Mouse (Mus musculus) stomach, postnatal 0 days (tissue): ENCODE results near the gene St7. TPM values are rescaled to one million over a fixed set of nuclear protein-coding genes. Genes with fewer than 3 reads are reported as not detected.

Source experiments
- ATAC-seq: fragments of 200-750 bp; cut with Nextera tagmentation; 2 replicates; pipeline ENCODE4 v1.8.0; 2017; ENCODE audit not compliant: low FRiP score, low TSS enrichment
- DNase-seq: peaks from one replicate; pipeline ENCODE4 v3.0.0-alpha.2; 2016; ENCODE audit warnings: low spot score
- H3K27ac ChIP-seq: fragments of 300-500 bp; sonication (generic); replicated peaks from 2 replicates; pipeline ENCODE4 v1.5.1; 2014; ENCODE audit warnings: mild to moderate bottlenecking, control low read depth
- H3K27me3 ChIP-seq: fragments of 300-500 bp; sonication (generic); 2 replicates; pipeline ENCODE4 v1.6.1; 2014; ENCODE audit warnings: low read length; ENCODE audit not compliant: control insufficient read depth, insufficient read depth
- H3K36me3 ChIP-seq: fragments of 300-500 bp; sonication (generic); 2 replicates; pipeline ENCODE4 v1.6.1; 2014; ENCODE audit warnings: low read length, mixed read lengths; ENCODE audit not compliant: control insufficient read depth, insufficient read depth
- H3K4me1 ChIP-seq: fragments of 300-500 bp; sonication (generic); replicated peaks from 2 replicates; pipeline ENCODE4 v1.6.1; 2014; ENCODE audit warnings: antibody characterized with exemption; ENCODE audit not compliant: control insufficient read depth, insufficient read depth
- H3K4me2 ChIP-seq: fragments of 300-500 bp; sonication (generic); replicated peaks from 2 replicates; pipeline ENCODE4 v1.6.1; 2014; ENCODE audit warnings: low read depth, mild to moderate bottlenecking, control low read depth, moderate library complexity
- H3K4me3 ChIP-seq: fragments of 300-500 bp; sonication (generic); 2 replicates; pipeline ENCODE4 v1.5.1; 2014; ENCODE audit warnings: low read depth, low read length, control low read depth
- H3K9ac ChIP-seq: fragments of 300-500 bp; sonication (generic); 2 replicates; pipeline ENCODE4 v1.6.1; 2014; ENCODE audit warnings: mild to moderate bottlenecking, low read length, control low read depth, mixed read lengths
- H3K9me3 ChIP-seq: fragments of 300-500 bp; sonication (generic); 2 replicates; pipeline ENCODE4 v1.6.1; 2016; ENCODE audit warnings: low read length; ENCODE audit not compliant: control insufficient read depth
- CTCF ChIP-seq: IDR thresholded peaks from 2 replicates; pipeline ENCODE4 v1.5.1; 2016; ENCODE audit warnings: antibody characterized with exemption, low read depth, mild to moderate bottlenecking, moderate library complexity
- EP300 ChIP-seq: optimal IDR thresholded peaks from 2 replicates; pipeline ENCODE3; 2016; ENCODE audit warnings: antibody characterized with exemption
- WGBS: fragments of 180-500 bp; shearing (Covaris S2); extraction: QIAGEN DNeasy Blood & Tissue Kit; methylation state at CpG from one replicate; pipeline ENCODE4 v1.1.7; 2014; 5-methylcytosine and 5-hydroxymethylcytosine counted together
- polyA plus RNA-seq: library from polyadenylated mRNA; unstranded; fragments of >200 nt; fragmentation: Nextera tagmentation; extraction: Ambion mirVana; gene quantifications from 2 replicates; pipeline ENCODE4 v1.2.1, GENCODE M21; 2015

The St7 gene
- polyA plus RNA-seq, 1 experiment from 2014 or later, result 12.5 TPM

DNA sequence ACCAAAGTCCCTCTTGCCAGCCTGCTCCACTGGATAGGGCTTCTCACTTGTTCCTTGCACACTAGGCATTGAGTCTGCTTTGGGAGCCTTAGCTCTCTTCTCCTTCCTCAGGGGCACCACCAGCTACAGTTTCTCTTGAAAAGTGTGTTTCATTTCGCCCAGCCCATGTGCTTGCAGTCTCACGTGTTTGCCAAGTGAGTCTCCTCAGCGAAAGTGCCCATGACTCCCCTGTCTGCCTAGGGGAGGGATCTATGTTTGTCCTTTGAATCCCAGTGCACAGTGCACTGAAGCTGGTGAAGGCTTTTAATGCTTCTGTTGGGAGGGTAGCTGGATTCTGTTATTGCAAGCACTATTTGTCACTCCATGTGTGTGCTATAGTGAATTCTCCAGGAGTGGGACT is 79.8 kb downstream of the St7 start:
- WGBS, result 47% methylated on average over 3 of the region's 3 CpGs
- H3K27ac ChIP-seq, result no peak overlapping the region
- TF ChIP-seq CTCF, result no peak
- TF ChIP-seq EP300, result no peak
- H3K9ac ChIP-seq, result no peak overlapping the region
- no peak for ATAC-seq
- H3K27me3 ChIP-seq, result no peaks in the 10 kb centered on the region
- no peaks in the 10 kb centered on the region for H3K36me3 ChIP-seq
- DNase-seq, result peak; percentile 16
- H3K4me2 ChIP-seq, result no peak overlapping the region
- H3K4me3 ChIP-seq, result no peak overlapping the region
- H3K4me1 ChIP-seq, result no peaks in the 10 kb centered on the region
- H3K9me3 ChIP-seq, result no peaks in the 10 kb centered on the region

DNA sequence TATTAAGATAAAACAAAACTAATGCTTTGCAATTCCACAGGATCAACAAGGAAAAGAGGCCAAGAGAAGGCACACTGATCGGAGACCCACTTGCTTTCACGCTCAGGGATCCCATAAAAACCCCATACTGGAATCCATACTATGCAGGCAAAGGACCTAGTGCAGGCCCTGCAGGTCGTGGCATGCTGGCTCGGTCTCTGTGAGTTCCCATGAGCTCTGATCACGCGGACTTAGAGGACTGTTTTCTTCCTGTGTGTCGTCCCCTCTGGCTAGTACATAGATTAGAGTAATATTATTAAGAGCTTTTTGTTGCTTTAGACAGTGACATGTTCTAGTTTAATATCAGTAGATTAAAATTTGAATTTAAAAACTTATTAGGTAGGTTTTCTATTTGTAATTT is 83.3 kb downstream of the St7 start:
- WGBS, result 73% methylated on average over 7 of the region's 7 CpGs
- Histone ChIP-seq H3K9ac (no peak overlapping the region), H3K9me3 (no peaks in the 10 kb centered on the region), H3K4me1 (no peaks in the 10 kb centered on the region), H3K27ac (no peak overlapping the region), H3K27me3 (no peaks in the 10 kb centered on the region), H3K4me2 (no peak overlapping the region), H3K36me3 (no peaks in the 10 kb centered on the region), H3K4me3 (no peak overlapping the region)
- TF ChIP-seq CTCF, result no peak
- no peak for TF ChIP-seq EP300
- DNase-seq (no peak), ATAC-seq (no peak)

DNA sequence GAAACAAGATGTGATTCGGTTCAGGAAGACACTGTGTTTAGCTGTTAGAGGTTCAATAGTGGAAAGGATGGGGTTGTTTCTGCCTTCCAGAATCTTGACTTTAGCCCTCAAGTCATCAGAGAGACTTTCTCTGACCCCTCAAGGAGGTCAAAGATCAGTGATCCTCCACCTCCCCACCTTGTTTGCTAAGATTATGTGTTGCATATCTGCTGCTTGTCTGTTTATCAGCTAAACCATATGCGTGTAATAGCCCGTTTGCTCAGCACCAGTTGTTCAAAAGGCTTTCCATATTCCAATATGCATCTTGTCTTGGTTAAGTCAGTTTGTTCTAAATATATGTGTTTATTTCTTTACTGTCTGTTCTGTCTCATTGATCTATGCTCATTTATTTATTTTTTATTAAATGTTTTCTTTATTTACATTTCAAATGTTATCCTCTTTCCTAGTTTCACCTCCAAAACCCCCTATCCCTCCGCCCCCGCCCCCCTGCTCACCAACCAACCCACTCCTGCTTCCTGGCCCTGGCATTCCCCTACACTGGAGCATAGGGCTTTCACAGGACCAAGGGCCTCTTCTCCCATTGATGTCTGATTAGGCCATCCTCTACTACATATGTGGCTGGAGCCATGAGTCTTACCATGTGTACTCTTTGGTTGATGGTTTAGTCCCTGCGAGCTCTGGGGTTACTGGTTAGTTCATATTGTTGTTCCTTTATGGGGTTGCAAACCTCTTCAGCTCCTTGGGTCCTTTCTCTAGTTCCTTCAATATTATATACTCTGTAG is 84.5 kb downstream of the St7 start:
- H3K27me3 ChIP-seq, result no peaks in the 10 kb centered on the region
- no peaks in the 10 kb centered on the region for H3K9me3 ChIP-seq
- TF ChIP-seq CTCF, result no peak
- no peak for TF ChIP-seq EP300
- no peak overlapping the region for H3K9ac ChIP-seq
- H3K4me2 ChIP-seq, result no peak overlapping the region
- H3K27ac ChIP-seq, result no peak overlapping the region
- 86% methylated on average over 6 of the region's 6 CpGs for WGBS
- H3K36me3 ChIP-seq, result no peaks in the 10 kb centered on the region
- no peak for DNase-seq
- no peaks in the 10 kb centered on the region for H3K4me1 ChIP-seq
- ATAC-seq, result no peak
- no peak overlapping the region for H3K4me3 ChIP-seq

DNA sequence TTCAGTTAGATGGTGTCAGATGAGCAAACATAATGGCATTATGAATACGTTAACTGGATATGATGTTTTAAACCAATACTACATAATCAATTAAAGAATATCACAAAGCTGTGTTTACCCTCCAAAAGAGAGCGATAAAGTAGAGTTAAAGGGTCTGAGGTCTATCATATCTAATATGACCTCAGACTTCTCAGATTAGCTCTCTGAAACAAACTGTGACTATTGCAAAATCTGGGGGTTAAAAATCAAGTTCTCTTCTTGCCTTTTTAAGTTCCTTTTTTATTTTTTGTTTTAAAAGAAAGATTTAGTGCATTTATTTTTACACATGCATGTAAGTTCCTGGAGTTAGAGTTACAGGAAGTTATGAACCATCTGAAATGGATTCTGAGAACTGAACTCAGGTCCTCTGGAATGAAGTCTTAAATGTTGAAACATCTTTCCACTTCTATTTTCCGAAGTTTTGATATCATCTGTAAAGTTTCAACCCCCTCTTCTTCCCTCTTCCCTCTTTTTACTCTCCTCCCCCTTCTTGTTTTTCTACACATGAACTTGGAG is 86.0 kb downstream of the St7 start:
- no peak for ATAC-seq
- no peaks in the 10 kb centered on the region for H3K4me1 ChIP-seq
- H3K4me2 ChIP-seq, result no peak overlapping the region
- TF ChIP-seq CTCF, result no peak
- no peak for TF ChIP-seq EP300
- H3K36me3 ChIP-seq, result no peaks in the 10 kb centered on the region
- H3K27me3 ChIP-seq, result no peaks in the 10 kb centered on the region
- no peaks in the 10 kb centered on the region for H3K9me3 ChIP-seq
- no peak overlapping the region for H3K27ac ChIP-seq
- H3K4me3 ChIP-seq, result no peak overlapping the region
- DNase-seq, result no peak
- H3K9ac ChIP-seq, result no peak overlapping the region
- 72% methylated on average over 3 of the region's 3 CpGs for WGBS

DNA sequence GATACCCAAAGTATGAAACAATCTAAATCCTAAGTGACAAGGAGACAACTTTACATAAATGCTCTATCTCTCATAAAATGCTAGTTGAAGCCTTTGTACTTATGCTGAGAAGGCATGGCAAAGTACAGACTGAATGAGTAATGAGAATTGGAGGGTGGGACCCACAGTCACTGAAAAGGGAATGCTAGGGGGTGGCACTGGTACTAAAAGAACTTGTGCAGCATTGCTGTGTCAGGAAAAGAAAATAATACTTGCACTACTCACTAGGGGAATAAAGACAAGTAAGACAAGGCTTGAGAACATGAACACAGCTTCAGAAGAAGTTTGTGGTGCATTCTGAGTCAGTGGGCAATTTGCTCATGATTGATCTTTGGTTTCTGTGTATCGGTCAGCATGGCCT is 90.8 kb downstream of the St7 start:
- no peak for ATAC-seq
- no peak overlapping the region for H3K27ac ChIP-seq
- WGBS, result 83% methylated on average over 1 of the region's 1 CpGs
- no peaks in the 10 kb centered on the region for H3K9me3 ChIP-seq
- no peak overlapping the region for H3K4me3 ChIP-seq
- no peak overlapping the region for H3K4me2 ChIP-seq
- no peaks in the 10 kb centered on the region for H3K36me3 ChIP-seq
- TF ChIP-seq CTCF, result no peak
- no peak for TF ChIP-seq EP300
- DNase-seq, result no peak
- no peaks in the 10 kb centered on the region for H3K4me1 ChIP-seq
- no peak overlapping the region for H3K9ac ChIP-seq
- H3K27me3 ChIP-seq, result no peaks in the 10 kb centered on the region

DNA sequence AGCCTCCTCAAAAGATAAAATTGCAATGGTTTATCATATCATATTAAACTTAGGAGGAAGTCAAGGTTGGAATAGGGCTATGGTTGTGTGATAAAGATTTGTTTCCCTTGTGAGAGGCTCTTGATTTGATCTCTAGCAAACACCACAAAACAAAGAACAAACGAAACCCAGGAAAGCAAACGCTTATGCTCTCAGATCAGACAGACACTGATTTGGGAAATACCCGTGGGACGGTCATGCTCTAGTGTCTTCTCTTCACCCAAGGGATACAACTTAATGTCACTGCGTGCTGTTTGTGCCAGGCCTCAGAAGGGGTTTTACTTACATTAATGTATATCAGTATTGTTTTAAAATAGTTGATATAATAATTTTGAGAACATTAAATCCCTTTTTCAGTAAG is 91.8 kb downstream of the St7 start:
- no peaks in the 10 kb centered on the region for H3K36me3 ChIP-seq
- DNase-seq, result no peak
- no peak overlapping the region for H3K27ac ChIP-seq
- no peak overlapping the region for H3K4me3 ChIP-seq
- H3K4me1 ChIP-seq, result no peaks in the 10 kb centered on the region
- TF ChIP-seq CTCF (no peak), EP300 (no peak)
- H3K27me3 ChIP-seq, result no peaks in the 10 kb centered on the region
- H3K9me3 ChIP-seq, result no peaks in the 10 kb centered on the region
- H3K4me2 ChIP-seq, result no peak overlapping the region
- whole genome bisulfite sequencing, result 68% methylated on average over 5 of the region's 5 CpGs
- H3K9ac ChIP-seq, result no peak overlapping the region
- ATAC-seq, result no peak
